Mouse (Mus musculus): Measurements from ENCODE around the gene Spty2d1. TPM values are rescaled to one million over a fixed set of nuclear protein-coding genes. Genes with fewer than 3 reads are reported as not detected.

The Spty2d1 gene
- polyA plus RNA-seq, 1 experiment from 2014 or later: 15.7 TPM

DNA sequence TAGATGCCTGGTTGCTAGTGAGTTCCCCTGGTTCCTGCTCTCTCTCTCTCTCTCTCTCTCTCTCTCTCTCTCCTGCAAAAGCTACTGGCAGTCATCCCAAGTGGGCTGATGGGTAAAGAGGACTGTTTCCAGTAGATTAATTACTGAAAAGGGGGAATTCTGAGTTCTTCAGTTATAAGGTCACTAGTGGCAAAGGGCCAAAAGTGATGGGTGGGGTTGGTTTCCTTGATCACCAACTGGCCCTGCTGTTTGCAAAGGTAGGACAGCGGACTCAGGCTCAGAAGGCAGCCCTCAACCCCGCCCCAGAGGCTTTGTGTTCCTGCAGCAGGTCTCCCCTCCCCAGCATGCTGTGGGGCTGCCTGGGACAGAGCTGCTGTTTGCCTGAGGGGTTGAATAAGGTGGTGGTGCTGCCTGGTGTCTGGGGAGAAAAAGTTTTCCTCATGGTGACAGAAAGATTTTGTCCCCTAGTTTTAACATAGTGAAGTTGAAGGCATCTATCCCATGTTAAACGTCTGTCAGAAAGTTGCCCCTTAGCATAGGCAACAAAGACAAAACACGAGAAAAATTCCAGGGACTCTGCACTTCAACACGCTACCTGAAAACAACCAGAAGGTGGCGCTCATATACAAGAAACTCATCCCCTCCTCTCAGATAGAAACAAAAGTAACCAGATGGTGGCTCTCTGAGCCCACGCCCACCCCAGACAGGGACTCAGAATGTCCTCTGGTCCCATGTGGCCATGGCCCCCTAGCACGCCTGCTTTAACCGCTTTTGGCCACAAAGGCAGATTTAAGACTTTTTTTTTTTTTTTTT, 45.2 kb downstream of the Spty2d1 start:
- Histone ChIP-seq H3K36me3 (ENCODE audit: control insufficient read depth, insufficient read depth, low read length) (no peaks in the 10 kb centered on the region), H3K9ac (ENCODE audit: low read depth, low read length) (no peak overlapping the region), H3K4me3 (ENCODE audit: low read length) (no peak overlapping the region), H3K4me2 (replicated peaks; ENCODE audit: low read depth, low read length) (0 out of 2 replicates have a peak overlapping the region, but pooled peaks have one; percentile 6), H3K27ac (ENCODE audit: low read depth, low read length) (no peak overlapping the region), H3K4me1 (ENCODE audit: control insufficient read depth, insufficient read depth, low read length) (no peaks in the 10 kb centered on the region), H3K9me3 (ENCODE audit: control insufficient read depth, low read length) (no peaks in the 10 kb centered on the region), H3K27me3 (ENCODE audit: control insufficient read depth, insufficient read depth, low read length) (no peaks in the 10 kb centered on the region; the same call in 1 of the 2 replicates)
- ATAC-seq (ENCODE audit: low FRiP score, low TSS enrichment): peak; percentile 77; the same call in 1 of the 2 replicates
- WGBS: under 1% methylated on average over 9 of the region's 9 CpGs

DNA sequence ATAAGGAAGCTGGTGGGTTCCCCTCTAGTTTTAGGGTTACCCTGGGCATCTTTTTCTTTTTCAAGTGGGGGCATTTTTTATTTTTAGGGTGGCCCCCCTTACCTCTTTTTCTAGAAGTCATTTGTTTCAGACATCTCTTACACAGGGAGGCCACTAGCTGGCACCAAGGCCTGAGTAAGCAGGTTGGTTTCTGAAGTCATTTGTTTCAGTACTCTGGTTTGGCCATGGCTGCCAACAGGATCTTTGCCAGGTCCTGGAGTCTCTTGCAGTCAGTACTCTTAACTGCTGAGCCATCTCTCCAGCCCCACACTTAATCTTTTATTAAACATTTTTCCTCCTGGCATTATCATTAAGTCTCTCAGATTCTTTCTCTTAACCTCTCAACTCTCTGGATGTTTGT, 46.1 kb downstream of the Spty2d1 start:
- no peak for ATAC-seq (ENCODE audit: low FRiP score, low TSS enrichment)
- H3K9ac ChIP-seq (ENCODE audit: low read depth, low read length): no peak overlapping the region
- no peaks in the 10 kb centered on the region; the same call in 1 of the 2 replicates for H3K27me3 ChIP-seq (ENCODE audit: control insufficient read depth, insufficient read depth, low read length)
- no peak overlapping the region for H3K27ac ChIP-seq (ENCODE audit: low read depth, low read length)
- H3K36me3 ChIP-seq (ENCODE audit: control insufficient read depth, insufficient read depth, low read length): no peaks in the 10 kb centered on the region
- no peak overlapping the region for H3K4me2 ChIP-seq (replicated peaks; ENCODE audit: low read depth, low read length)
- no peak overlapping the region for H3K4me3 ChIP-seq (ENCODE audit: low read length)
- H3K9me3 ChIP-seq (ENCODE audit: control insufficient read depth, low read length): no peaks in the 10 kb centered on the region
- H3K4me1 ChIP-seq (ENCODE audit: control insufficient read depth, insufficient read depth, low read length): no peaks in the 10 kb centered on the region; the same call in 1 of the 2 replicates

- WGBS: 61% methylated on average over 3 of the region's 3 CpGs
- Histone ChIP-seq H3K27me3 (ENCODE audit: control insufficient read depth, insufficient read depth, low read length) (no peaks in the 10 kb centered on the region; the same call in 1 of the 2 replicates), H3K4me3 (ENCODE audit: low read length) (no peak overlapping the region), H3K4me2 (replicated peaks; ENCODE audit: low read depth, low read length) (no peak overlapping the region), H3K9me3 (ENCODE audit: control insufficient read depth, low read length) (no peaks in the 10 kb centered on the region), H3K9ac (ENCODE audit: low read depth, low read length) (no peak overlapping the region), H3K27ac (ENCODE audit: low read depth, low read length) (no peak overlapping the region), H3K4me1 (ENCODE audit: control insufficient read depth, insufficient read depth, low read length) (no peaks in the 10 kb centered on the region; the same call in 1 of the 2 replicates), H3K36me3 (ENCODE audit: control insufficient read depth, insufficient read depth, low read length) (no peaks in the 10 kb centered on the region)
- ATAC-seq (ENCODE audit: low FRiP score, low TSS enrichment): no peak
Measured at GRCm38 (mm10) chr7:46960991-46961390, 47.2 kb downstream of the Spty2d1 start.

GRCm38 (mm10) chr7:46958853-46959252, 49.4 kb downstream of the Spty2d1 start:
- Histone ChIP-seq H3K4me1 (ENCODE audit: control insufficient read depth, insufficient read depth, low read length) (no peaks in the 10 kb centered on the region; the same call in 1 of the 2 replicates), H3K9me3 (ENCODE audit: control insufficient read depth, low read length) (no peaks in the 10 kb centered on the region), H3K27me3 (ENCODE audit: control insufficient read depth, insufficient read depth, low read length) (no peaks in the 10 kb centered on the region; the same call in 1 of the 2 replicates), H3K9ac (ENCODE audit: low read depth, low read length) (peak overlapping the region; percentile 86), H3K36me3 (ENCODE audit: control insufficient read depth, insufficient read depth, low read length) (peaks cover 7% of the 10 kb centered on the region; the same call in 1 of the 2 replicates), H3K27ac (ENCODE audit: low read depth, low read length) (no peak overlapping the region), H3K4me2 (replicated peaks; ENCODE audit: low read depth, low read length) (peak overlapping the region; percentile 81), H3K4me3 (ENCODE audit: low read length) (peak overlapping the region; percentile 87)
- 0 out of 2 replicates have a peak, but pooled peaks have one; percentile 30 for ATAC-seq (ENCODE audit: low FRiP score, low TSS enrichment)
- WGBS: 16% methylated on average over 9 of the region's 9 CpGs

DNA sequence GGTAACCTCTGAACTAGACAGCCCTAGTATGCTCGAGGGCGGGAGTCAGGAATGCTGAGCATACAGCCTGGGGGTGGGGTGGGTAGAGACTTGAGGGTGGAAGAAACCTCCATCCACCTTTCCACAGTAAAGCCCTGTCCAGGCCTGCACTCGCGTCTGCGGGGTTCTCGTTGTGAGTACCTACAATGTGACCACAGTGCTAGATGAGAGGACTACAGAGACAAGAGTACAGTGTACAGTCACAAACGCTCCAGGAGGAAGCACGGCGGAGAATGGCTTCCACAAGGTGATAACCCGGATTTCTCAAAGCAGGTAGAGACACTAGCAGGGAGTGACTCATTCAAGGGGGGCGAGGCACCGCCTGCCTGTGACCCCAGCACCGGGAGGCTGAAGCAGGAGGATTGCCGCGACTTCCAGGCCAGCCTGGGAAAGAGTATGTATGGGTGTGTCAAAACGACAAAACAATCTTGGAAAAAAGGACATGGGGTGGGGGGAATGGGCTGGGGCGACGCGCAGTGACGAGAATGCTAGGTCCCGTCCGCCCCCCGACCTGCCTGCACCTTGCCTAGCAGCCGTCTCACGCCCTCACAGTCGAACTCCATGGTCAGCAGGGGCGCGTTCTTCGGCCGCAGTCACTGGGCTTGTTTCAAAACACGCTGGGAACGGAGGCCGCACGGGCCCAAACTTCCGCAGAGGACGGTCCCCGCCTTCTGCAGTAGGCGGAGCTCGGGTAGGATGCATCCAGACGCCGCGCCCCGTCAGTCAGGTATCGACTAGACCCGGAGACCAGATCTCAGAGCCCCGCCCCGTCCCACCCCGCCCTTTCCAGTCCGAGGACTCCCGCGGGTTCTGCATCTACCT, 50.1 kb downstream of the Spty2d1 start, which contains the start of gene Uevld:
Gene Uevld (minus strand): TSS at position 697 of the 861 bp plus-strand sequence.
- peak within 1 kb of the TSS; percentile 86 for H3K9ac ChIP-seq (ENCODE audit: low read depth, low read length)
- under 1% methylated on average over 51 of the region's 51 CpGs for WGBS
- no peaks in the 10 kb centered on the region for H3K9me3 ChIP-seq (ENCODE audit: control insufficient read depth, low read length)
- H3K4me1 ChIP-seq (ENCODE audit: control insufficient read depth, insufficient read depth, low read length): no peaks in the 10 kb centered on the region; the same call in 1 of the 2 replicates
- 0 out of 2 replicates have a peak within 1 kb of the TSS, but pooled peaks have one; percentile 11 for H3K27ac ChIP-seq (ENCODE audit: low read depth, low read length)
- H3K4me2 ChIP-seq (replicated peaks; ENCODE audit: low read depth, low read length): peak within 1 kb of the TSS; percentile 81
- peaks cover 13% of the 10 kb centered on the region; the same call in 1 of the 2 replicates for H3K36me3 ChIP-seq (ENCODE audit: control insufficient read depth, insufficient read depth, low read length)
- peak within 1 kb of the TSS; percentile 87 for H3K4me3 ChIP-seq (ENCODE audit: low read length)
- H3K27me3 ChIP-seq (ENCODE audit: control insufficient read depth, insufficient read depth, low read length): no peaks in the 10 kb centered on the region; the same call in 1 of the 2 replicates
- peak; percentile 94 for ATAC-seq (ENCODE audit: low FRiP score, low TSS enrichment)

Other genes with a start within 250 kb of the Spty2d1 start
- 11.1 and 25.6 TPM in 2 replicates for gene Hps5, start 212.3 kb downstream of the Spty2d1 start, polyA plus RNA-seq (2014; fragmentation: Nextera tagmentation; extraction: Ambion mirVana)
- 37.0 and 43.2 TPM in 2 replicates for gene Gtf2h1, start 212.3 kb downstream of the Spty2d1 start, polyA plus RNA-seq (2014; fragmentation: Nextera tagmentation; extraction: Ambion mirVana)
- 1,311 and 1,396 TPM in 2 replicates for gene Ldha, start 166.9 kb downstream of the Spty2d1 start, polyA plus RNA-seq (2014; fragmentation: Nextera tagmentation; extraction: Ambion mirVana)
- gene Ldhc, start 147.2 kb downstream of the Spty2d1 start, polyA plus RNA-seq (2014; fragmentation: Nextera tagmentation; extraction: Ambion mirVana): not detected in 2 replicates
- 183 and 204 TPM in 2 replicates for gene Tsg101, start 88.4 kb downstream of the Spty2d1 start, polyA plus RNA-seq (2014; fragmentation: Nextera tagmentation; extraction: Ambion mirVana)
- 10.1 and 13.6 TPM in 2 replicates for gene Uevld, start 49.9 kb downstream of the Spty2d1 start, polyA plus RNA-seq (2014; fragmentation: Nextera tagmentation; extraction: Ambion mirVana)
- not detected in 2 replicates for gene Gm9999, start 24.8 kb downstream of the Spty2d1 start, polyA plus RNA-seq (2014; fragmentation: Nextera tagmentation; extraction: Ambion mirVana)
- 18.3 and 22.9 TPM in 2 replicates for gene Tmem86a, start 42.2 kb upstream of the Spty2d1 start, polyA plus RNA-seq (2014; fragmentation: Nextera tagmentation; extraction: Ambion mirVana)
- gene Ptpn5, start 125.3 kb upstream of the Spty2d1 start, polyA plus RNA-seq (2014; fragmentation: Nextera tagmentation; extraction: Ambion mirVana): 0.57 and 0.91 TPM in 2 replicates
- gene Mrgpra6, start 196.5 kb upstream of the Spty2d1 start, polyA plus RNA-seq (2014; fragmentation: Nextera tagmentation; extraction: Ambion mirVana): not detected in 2 replicates
- gene Mrgpra9, start 244.4 kb upstream of the Spty2d1 start, polyA plus RNA-seq (2014; fragmentation: Nextera tagmentation; extraction: Ambion mirVana): not detected in 2 replicates

All from kidney, embryonic 14.5 days (tissue).